Mouse (Mus musculus) small intestine, adult 2 months (tissue): Measurements from ENCODE around the gene Nom1.

ENCODE experiments used
- CTCF ChIP-seq: fragments of 200-500 bp; IDR thresholded peaks from 2 replicates; pipeline ENCODE4 v1.5.1; 2012; ENCODE audit warnings: low read depth, mild to moderate bottlenecking, control low read depth, inconsistent platforms, low read length, moderate library complexity, mixed read lengths; ENCODE audit not compliant: insufficient replicate concordance, insufficient read length; ENCODE audit errors: extremely low read depth
- POLR2A ChIP-seq: fragments of 200-500 bp; IDR thresholded peaks from 2 replicates; pipeline ENCODE4 v1.6.1; 2012; ENCODE audit warnings: low read depth, mild to moderate bottlenecking, control low read depth, inconsistent platforms, low read length, moderate library complexity

GRCm38 (mm10) chr5:29413041-29413440, 21.4 kb upstream of the Nom1 start:
- TF ChIP-seq CTCF, result no peak
- TF ChIP-seq POLR2A, result no peak
